Mouse (Mus musculus): ENCODE results near the gene Mecom. TPM values are rescaled to one million over a fixed set of nuclear protein-coding genes. Genes with fewer than 3 reads are reported as not detected.

Gene Mecom
- polyA plus RNA-seq, 1 experiment from 2014 or later: 68.8 TPM

- Histone ChIP-seq H3K4me2 (no peak overlapping the region), H3K27ac (no peak overlapping the region), H3K9me3 (no peaks in the 10 kb centered on the region), H3K27me3 (no peaks in the 10 kb centered on the region), H3K36me3 (no peaks in the 10 kb centered on the region), H3K4me1 (peaks cover 12% of the 10 kb centered on the region), H3K4me3 (no peak overlapping the region), H3K9ac (no peak overlapping the region)
- no peak for ATAC-seq (ENCODE audit: borderline replicate concordance, extremely low read depth, low FRiP score, low TSS enrichment)
- 35% methylated on average over 6 of the region's 6 CpGs for WGBS
Measured at GRCm38 (mm10) chr3:30478252-30478651, 69.6 kb downstream of the Mecom start.

DNA sequence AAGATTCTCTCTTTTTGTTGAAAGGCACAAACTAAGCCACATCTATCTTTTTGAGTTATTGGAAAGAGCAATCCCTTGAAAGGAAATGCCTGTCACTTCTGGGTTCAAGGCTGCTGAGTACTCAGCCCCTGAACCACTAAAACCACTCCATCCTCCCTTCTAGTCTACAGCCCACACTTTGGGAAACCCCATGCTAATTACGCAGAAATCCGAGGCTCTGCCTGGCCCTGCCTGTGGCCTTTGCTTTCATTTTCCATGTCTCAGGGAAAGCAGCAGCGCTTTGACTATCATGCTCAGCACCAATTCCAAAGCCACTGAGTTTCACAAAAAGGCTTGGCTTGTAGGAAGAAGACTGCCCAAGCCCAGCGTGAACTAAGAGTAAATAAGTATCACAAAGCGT is 70.8 kb downstream of the Mecom start:
- Histone ChIP-seq H3K4me1 (peaks cover 10% of the 10 kb centered on the region), H3K36me3 (no peaks in the 10 kb centered on the region), H3K27me3 (no peaks in the 10 kb centered on the region), H3K4me2 (no peak overlapping the region), H3K4me3 (no peak overlapping the region), H3K9ac (no peak overlapping the region), H3K9me3 (no peaks in the 10 kb centered on the region), H3K27ac (no peak overlapping the region)
- no peak for ATAC-seq (ENCODE audit: borderline replicate concordance, extremely low read depth, low FRiP score, low TSS enrichment)
- 69% methylated on average over 5 of the region's 5 CpGs for WGBS

GRCm38 (mm10) chr3:30475591-30475990 is 72.2 kb downstream of the Mecom start:
- Histone ChIP-seq H3K4me3 (no peak overlapping the region), H3K27me3 (no peaks in the 10 kb centered on the region), H3K27ac (no peak overlapping the region), H3K36me3 (no peaks in the 10 kb centered on the region), H3K4me1 (peaks cover 5% of the 10 kb centered on the region), H3K4me2 (no peak overlapping the region), H3K9ac (no peak overlapping the region), H3K9me3 (no peaks in the 10 kb centered on the region)
- WGBS: 38% methylated on average over 6 of the region's 6 CpGs
- ATAC-seq (ENCODE audit: borderline replicate concordance, extremely low read depth, low FRiP score, low TSS enrichment): no peak

DNA sequence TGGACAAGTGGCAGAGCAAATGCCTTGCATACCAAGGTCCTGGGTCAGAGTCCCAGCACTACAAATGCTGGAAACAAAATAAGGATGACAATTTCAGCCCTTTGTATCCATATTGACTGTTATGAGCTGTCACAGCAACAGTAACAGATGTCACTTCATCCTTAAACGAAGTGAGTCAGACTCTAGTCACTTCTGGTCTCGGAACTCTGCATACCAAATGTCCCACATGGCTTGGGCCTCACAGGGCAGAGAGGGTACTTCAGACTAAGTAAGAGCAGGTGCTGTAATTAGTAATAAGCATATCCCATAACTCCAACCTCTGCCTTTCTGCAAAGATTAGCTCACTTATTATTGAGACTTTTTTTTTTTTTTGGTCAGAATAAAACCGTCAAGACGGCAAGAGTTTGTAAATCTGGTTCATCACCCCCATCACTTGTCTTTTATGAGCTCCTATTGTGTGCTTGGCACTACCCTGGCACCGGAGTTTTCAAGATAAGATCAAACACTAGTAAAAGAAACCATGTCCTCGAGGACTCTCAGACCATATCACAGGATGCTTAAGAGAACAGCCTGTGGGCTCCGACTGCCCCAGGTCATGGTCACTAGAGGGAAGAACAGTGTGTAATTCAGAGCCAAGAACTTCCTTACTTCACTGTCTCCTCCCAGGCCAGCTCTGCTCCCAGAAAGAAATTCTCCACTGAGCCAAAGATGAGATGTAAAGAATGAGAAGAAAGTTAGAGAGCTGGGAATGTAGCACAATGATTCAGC is 79.6 kb downstream of the Mecom start:
- 48% methylated on average over 7 of the region's 7 CpGs for WGBS
- Histone ChIP-seq H3K27me3 (no peaks in the 10 kb centered on the region), H3K27ac (peak overlapping the region; percentile 49), H3K36me3 (no peaks in the 10 kb centered on the region), H3K4me1 (peaks cover 27% of the 10 kb centered on the region), H3K9me3 (no peaks in the 10 kb centered on the region), H3K4me2 (no peak overlapping the region), H3K4me3 (no peak overlapping the region), H3K9ac (no peak overlapping the region)
- ATAC-seq (ENCODE audit: borderline replicate concordance, extremely low read depth, low FRiP score, low TSS enrichment): no peak

- Histone ChIP-seq H3K9me3 (no peaks in the 10 kb centered on the region), H3K4me3 (no peak overlapping the region), H3K36me3 (no peaks in the 10 kb centered on the region), H3K4me1 (peaks cover 27% of the 10 kb centered on the region), H3K4me2 (no peak overlapping the region), H3K27me3 (no peaks in the 10 kb centered on the region), H3K27ac (no peak overlapping the region), H3K9ac (no peak overlapping the region)
- 58% methylated on average over 11 of the region's 11 CpGs for WGBS
- no peak for ATAC-seq (ENCODE audit: borderline replicate concordance, extremely low read depth, low FRiP score, low TSS enrichment)
Measured at GRCm38 (mm10) chr3:30466031-30466650, 81.7 kb downstream of the Mecom start.

- 84% methylated on average over 3 of the region's 3 CpGs for WGBS
- no peaks in the 10 kb centered on the region for H3K9me3 ChIP-seq
- H3K4me3 ChIP-seq: no peak overlapping the region
- no peaks in the 10 kb centered on the region for H3K27me3 ChIP-seq
- H3K36me3 ChIP-seq: no peaks in the 10 kb centered on the region
- no peak overlapping the region for H3K9ac ChIP-seq
- H3K27ac ChIP-seq: no peak overlapping the region
- no peak overlapping the region for H3K4me2 ChIP-seq
- peaks cover 22% of the 10 kb centered on the region for H3K4me1 ChIP-seq
- no peak for ATAC-seq (ENCODE audit: borderline replicate concordance, extremely low read depth, low FRiP score, low TSS enrichment)
Measured at GRCm38 (mm10) chr3:30464497-30464896, 83.3 kb downstream of the Mecom start.

DNA sequence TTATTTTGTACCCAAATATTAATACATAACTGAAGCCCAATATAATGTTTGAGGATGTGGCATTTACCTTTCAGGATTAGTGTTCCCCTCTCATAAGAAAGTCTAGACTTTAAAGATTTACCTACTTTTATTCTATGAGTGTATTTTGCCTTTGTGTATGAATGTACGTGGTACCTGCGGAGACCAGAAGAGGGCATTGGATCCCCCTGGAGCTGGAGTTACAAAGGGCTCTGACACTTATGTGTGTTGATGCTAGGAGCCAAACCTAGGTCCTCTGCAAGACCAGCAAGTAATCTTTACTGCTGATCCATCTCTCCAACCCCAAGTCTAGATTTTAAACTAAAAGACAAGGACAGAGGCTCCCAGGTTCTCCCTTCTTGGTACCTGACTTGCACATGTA is 86.0 kb downstream of the Mecom start:
- Histone ChIP-seq H3K4me2 (no peak overlapping the region), H3K27ac (no peak overlapping the region), H3K9ac (no peak overlapping the region), H3K4me1 (peaks cover 14% of the 10 kb centered on the region), H3K4me3 (no peak overlapping the region), H3K27me3 (no peaks in the 10 kb centered on the region), H3K36me3 (no peaks in the 10 kb centered on the region), H3K9me3 (no peaks in the 10 kb centered on the region)
- no peak for ATAC-seq (ENCODE audit: borderline replicate concordance, extremely low read depth, low FRiP score, low TSS enrichment)
- 92% methylated on average over 2 of the region's 2 CpGs for WGBS

DNA sequence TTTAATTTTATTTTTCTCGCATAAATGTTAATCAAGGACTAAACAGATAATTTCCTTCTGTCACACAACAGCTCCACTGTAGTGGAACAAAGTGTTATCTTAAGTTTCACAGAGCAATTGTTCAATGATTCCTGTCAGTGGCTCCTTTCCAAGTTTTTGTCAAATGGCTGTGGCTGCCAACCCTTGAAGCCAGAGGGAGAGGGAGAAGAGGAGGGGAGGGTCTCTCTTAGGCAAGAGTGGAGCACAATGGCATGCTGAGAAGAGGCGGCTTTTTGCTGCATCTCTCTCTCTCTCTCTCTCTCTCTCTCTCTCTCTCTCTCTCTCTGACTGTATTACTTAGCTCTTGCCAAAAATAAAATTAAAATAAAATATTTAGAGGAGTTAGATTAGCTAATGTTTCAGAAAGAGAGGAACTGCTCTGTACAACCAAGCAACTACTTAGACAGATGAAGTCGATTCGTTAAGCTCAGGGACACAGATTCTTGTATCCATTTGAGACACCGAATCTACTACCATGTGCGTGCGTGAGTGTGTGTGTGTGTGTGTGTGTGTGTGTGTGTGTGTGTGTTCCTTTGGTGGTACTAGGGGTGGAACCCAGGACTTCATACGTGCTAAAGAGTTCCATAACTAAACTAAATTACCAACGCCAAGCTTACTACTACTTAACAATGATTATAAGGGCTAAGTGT is 86.8 kb downstream of the Mecom start:
- no peaks in the 10 kb centered on the region for H3K27me3 ChIP-seq
- H3K4me3 ChIP-seq: no peak overlapping the region
- H3K9me3 ChIP-seq: no peaks in the 10 kb centered on the region
- H3K9ac ChIP-seq: no peak overlapping the region
- WGBS: 55% methylated on average over 9 of the region's 9 CpGs
- H3K36me3 ChIP-seq: no peaks in the 10 kb centered on the region
- no peak overlapping the region for H3K4me2 ChIP-seq
- peaks cover 14% of the 10 kb centered on the region for H3K4me1 ChIP-seq
- peak; percentile 87 for ATAC-seq (ENCODE audit: borderline replicate concordance, extremely low read depth, low FRiP score, low TSS enrichment)
- H3K27ac ChIP-seq: peak overlapping the region; percentile 68

DNA sequence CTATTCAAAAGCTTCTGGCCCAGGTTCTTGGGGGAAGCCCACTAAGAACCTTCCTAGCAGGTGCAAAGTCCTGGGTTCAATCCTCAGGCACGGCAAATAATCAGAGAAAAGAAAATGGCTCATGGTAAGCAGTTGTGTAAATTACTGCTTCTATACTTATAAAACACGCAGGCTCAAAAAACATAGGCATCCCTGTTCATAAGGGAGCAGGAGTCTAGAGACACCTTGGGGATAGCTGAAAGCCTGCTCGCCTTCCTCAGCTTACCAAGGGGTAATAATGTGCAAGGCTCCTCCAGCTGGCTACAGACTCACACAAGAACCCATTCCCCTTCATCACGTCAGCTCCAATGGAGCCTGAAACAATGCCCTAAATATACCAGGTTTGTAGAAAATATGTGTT is 88.2 kb downstream of the Mecom start:
- H3K4me1 ChIP-seq: peaks cover 14% of the 10 kb centered on the region
- no peaks in the 10 kb centered on the region for H3K9me3 ChIP-seq
- H3K4me2 ChIP-seq: no peak overlapping the region
- no peaks in the 10 kb centered on the region for H3K36me3 ChIP-seq
- no peak for ATAC-seq (ENCODE audit: borderline replicate concordance, extremely low read depth, low FRiP score, low TSS enrichment)
- no peak overlapping the region for H3K4me3 ChIP-seq
- WGBS: 90% methylated on average over 4 of the region's 4 CpGs
- H3K27me3 ChIP-seq: no peaks in the 10 kb centered on the region
- H3K27ac ChIP-seq: no peak overlapping the region
- H3K9ac ChIP-seq: no peak overlapping the region

- Histone ChIP-seq H3K27me3 (no peaks in the 10 kb centered on the region), H3K4me1 (peaks cover 14% of the 10 kb centered on the region), H3K36me3 (no peaks in the 10 kb centered on the region), H3K27ac (peak overlapping the region; percentile 39; the same call in 1 of the 2 replicates), H3K9ac (no peak overlapping the region), H3K4me2 (no peak overlapping the region), H3K9me3 (no peaks in the 10 kb centered on the region), H3K4me3 (no peak overlapping the region)
- no peak for ATAC-seq (ENCODE audit: borderline replicate concordance, extremely low read depth, low FRiP score, low TSS enrichment)
- 46% methylated on average over 9 of the region's 9 CpGs for WGBS
Measured at GRCm38 (mm10) chr3:30457975-30458678, 89.7 kb downstream of the Mecom start.

GRCm38 (mm10) chr3:30455902-30456301 is 91.9 kb downstream of the Mecom start:
- ATAC-seq (ENCODE audit: borderline replicate concordance, extremely low read depth, low FRiP score, low TSS enrichment): no peak
- H3K36me3 ChIP-seq: no peaks in the 10 kb centered on the region
- H3K4me3 ChIP-seq: no peak overlapping the region
- H3K9me3 ChIP-seq: no peaks in the 10 kb centered on the region
- H3K27ac ChIP-seq: no peak overlapping the region
- H3K4me2 ChIP-seq: no peak overlapping the region
- H3K9ac ChIP-seq: no peak overlapping the region
- WGBS: 38% methylated on average over 8 of the region's 8 CpGs
- H3K4me1 ChIP-seq: peaks cover 20% of the 10 kb centered on the region
- no peaks in the 10 kb centered on the region for H3K27me3 ChIP-seq
